Mouse (Mus musculus) cerebellum, adult 9-11 months (tissue): Measurements from ENCODE around the gene Neurog2.

Experiments used
- DNase-seq: peaks from one replicate; pipeline ENCODE4 v3.0.0; 2022

Gene Neurog2

GRCm38 (mm10) chr3:127633080-127634032 lies at the start of gene Neurog2:
Neurog2 (plus strand) TSS chr3:127633135.
- DNase-seq = peak; percentile 12

GRCm38 (mm10) chr3:127597136-127597535 lies 35.8 kb upstream of the Neurog2 start:
- DNase-seq = no peak

- no peak for DNase-seq
Observed at GRCm38 (mm10) chr3:127608109-127608508, 24.8 kb upstream of the Neurog2 start.

- peak; percentile 13 for DNase-seq
Observed at GRCm38 (mm10) chr3:127625296-127625695, 7.6 kb upstream of the Neurog2 start.

GRCm38 (mm10) chr3:127625701-127626399 lies 7.1 kb upstream of the Neurog2 start:
- DNase-seq = no peak

GRCm38 (mm10) chr3:127626524-127626923 lies 6.4 kb upstream of the Neurog2 start:
- DNase-seq = no peak

- no peak for DNase-seq
Observed at GRCm38 (mm10) chr3:127627151-127627955, 5.6 kb upstream of the Neurog2 start.

- no peak for DNase-seq
Observed at GRCm38 (mm10) chr3:127627956-127628310, 5.0 kb upstream of the Neurog2 start.

- DNase-seq = no peak
Observed at GRCm38 (mm10) chr3:127628311-127629184, 4.4 kb upstream of the Neurog2 start.

- DNase-seq = no peak
Observed at GRCm38 (mm10) chr3:127630190-127630589, 2.7 kb upstream of the Neurog2 start.

- no peak for DNase-seq
Observed at GRCm38 (mm10) chr3:127630735-127631372, 2.1 kb upstream of the Neurog2 start.

GRCm38 (mm10) chr3:127631582-127631981 lies 1.4 kb upstream of the Neurog2 start:
- no peak for DNase-seq

- DNase-seq = no peak
Observed at GRCm38 (mm10) chr3:127632531-127632930, 404 bp upstream of the Neurog2 start.

- peak; percentile 55 for DNase-seq
Observed at GRCm38 (mm10) chr3:127634101-127634983, 1.4 kb downstream of the Neurog2 start.

- DNase-seq = no peak
Observed at GRCm38 (mm10) chr3:127634984-127635349, 2.0 kb downstream of the Neurog2 start.

- DNase-seq = no peak
Observed at GRCm38 (mm10) chr3:127639875-127640761, 7.2 kb downstream of the Neurog2 start.

- no peak for DNase-seq
Observed at GRCm38 (mm10) chr3:127640762-127641700, 8.1 kb downstream of the Neurog2 start.

GRCm38 (mm10) chr3:127642211-127642610 lies 9.3 kb downstream of the Neurog2 start:
- no peak for DNase-seq
